Mouse (Mus musculus) retina, postnatal 1 day (tissue): ENCODE results near the gene Slc46a3.
A peak's percentile ranks its signal among the peaks of the same experiment; 100 is the strongest.

Source experiments
- DNase-seq: peaks from one replicate; pipeline ENCODE4 v3.0.0-alpha.2; 2012

Slc46a3 gene

DNA sequence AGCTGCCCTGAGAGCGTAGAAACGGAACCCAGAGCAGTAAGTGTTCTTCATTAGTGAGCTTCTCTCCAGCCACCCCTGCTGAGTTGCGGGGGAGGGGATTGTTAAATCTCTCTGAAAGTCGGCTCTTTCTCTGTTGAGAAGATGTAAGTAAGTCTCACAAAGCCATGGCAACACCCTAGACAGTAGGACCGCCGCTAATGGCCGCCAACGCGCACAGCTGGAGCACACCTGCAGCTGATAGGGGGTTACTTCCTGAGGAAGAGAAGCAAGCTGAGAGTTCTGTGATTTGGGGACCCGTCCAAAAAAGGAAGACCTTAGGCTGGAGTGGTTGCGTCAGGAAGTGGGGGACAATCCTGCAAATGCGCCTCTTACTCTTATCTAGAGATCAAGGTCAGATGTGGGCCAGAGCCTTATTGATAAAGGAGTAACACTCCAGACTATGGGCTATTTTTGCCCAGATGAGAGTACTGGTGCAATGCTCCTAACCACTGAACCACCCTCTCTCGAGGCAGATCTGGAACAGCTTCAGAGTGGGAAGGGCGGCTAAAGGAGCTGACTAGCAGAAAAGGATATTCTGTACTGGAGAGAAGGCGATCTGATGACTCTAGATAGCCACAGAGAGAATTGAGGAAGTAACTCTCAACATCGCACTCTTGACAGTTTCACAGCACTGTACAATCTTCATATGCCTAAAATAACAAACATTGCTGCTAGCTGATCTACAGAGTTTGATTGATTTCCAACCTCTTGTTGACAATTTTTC, 1.0 kb upstream of the Slc46a3 start:
- DNase-seq: peak; percentile 20

DNA sequence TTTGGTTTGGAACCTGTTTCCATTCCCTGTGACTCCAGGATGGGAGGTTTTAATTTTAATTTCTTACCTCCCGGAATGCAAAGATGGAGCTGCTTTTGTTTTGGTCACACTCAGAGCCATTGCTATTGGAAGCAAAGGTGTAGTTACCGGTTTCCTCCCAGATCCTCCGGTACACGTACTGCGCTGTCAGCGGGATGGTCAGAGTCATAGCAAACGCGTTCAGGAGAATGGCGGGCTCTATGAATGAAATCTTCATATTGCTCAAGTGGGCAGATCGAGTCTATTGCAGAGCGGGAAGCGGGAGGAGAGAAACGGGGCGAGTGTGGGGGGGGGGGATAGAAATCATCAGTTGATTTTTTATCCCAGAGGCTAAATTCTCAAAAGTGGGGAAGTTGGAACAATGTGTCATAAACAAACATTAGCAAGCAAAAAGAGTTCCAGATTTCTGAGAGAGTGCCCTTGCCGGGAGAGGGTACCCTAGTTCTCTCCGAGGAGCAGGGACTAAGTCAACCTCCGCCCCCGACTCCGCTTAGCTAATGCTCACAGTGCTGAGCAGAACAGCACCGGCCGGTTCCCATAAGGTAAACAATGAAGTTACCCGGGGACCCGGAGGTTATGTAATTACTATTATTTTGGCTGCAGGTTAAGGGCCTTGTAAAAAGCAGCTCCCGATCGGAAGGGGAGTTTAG, 705 bp downstream of the Slc46a3 start:
- DNase-seq: peak; percentile 27

- peak; percentile 7 for DNase-seq
Observed at GRCm38 (mm10) chr5:147893143-147893542, 1.5 kb downstream of the Slc46a3 start.

DNA sequence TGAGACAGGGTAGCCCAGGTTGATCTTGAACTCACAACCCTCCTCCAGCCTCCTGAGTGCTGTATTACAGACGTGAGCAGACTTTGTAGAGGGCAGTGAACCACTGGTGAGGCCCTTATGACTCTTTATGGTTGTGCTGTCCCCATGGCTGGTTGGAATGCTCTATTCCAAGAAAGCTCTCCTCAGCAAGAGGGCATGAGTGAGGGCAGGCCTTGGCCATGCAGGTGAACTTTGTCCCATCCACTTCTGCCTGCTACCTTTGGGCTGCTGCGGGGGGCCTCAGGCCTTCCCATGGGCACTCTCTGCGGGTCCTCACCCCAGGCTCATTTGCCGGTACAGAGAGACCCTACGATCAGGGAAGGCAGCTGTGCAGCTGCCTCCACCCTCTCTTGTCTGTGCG, 1.9 kb downstream of the Slc46a3 start:
- DNase-seq: peak; percentile 11

DNA sequence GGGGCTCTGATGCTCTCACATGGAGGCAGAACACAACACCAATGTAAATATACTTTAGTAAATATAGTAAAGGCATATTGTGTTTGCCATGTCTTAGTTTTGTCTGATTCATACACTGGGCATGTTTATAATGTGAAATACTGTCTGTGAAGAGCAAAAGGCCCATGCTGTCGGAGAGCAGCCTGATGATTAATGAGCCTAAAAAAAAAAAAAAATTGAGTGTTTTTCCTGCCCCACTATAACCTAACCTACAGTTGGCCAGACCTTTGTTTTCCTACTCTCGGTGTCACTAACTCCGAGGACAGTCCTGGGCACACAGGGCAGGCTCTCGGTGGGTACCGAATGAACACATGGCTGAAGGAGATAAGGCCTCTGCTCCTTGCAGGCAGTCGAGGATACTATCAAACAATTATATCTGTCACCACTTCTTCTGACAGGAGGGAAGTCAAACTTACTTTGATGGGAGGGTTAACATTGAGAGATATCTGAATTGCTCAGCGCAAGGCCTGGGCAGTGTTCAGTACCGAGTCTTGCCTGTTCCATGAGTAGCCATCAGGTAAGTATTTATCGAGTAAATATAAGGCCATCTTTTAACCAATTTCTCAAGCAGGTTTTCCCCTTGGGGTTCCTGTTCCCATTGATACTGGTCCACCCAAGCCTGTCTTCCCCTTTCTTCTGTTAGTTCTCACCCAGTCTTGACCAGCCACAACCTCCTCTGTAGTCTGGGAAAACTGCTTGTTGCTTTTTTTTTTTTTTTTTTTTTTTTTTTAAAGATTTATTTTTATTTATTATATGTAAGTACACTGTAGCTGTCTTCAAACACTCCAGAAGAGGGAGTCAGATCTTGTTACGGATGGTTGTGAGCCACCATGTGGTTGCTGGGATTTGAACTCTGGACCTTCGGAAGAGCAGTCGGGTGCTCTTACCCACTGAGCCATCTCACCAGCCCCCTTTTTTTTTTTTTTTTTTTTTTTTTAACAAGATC, 6.0 kb downstream of the Slc46a3 start:
- no peak for DNase-seq

- DNase-seq: no peak
Observed at GRCm38 (mm10) chr5:147883581-147883980, 11.0 kb downstream of the Slc46a3 start.

- DNase-seq: no peak
Observed at GRCm38 (mm10) chr5:147879971-147880682, 14.5 kb downstream of the Slc46a3 start.

DNA sequence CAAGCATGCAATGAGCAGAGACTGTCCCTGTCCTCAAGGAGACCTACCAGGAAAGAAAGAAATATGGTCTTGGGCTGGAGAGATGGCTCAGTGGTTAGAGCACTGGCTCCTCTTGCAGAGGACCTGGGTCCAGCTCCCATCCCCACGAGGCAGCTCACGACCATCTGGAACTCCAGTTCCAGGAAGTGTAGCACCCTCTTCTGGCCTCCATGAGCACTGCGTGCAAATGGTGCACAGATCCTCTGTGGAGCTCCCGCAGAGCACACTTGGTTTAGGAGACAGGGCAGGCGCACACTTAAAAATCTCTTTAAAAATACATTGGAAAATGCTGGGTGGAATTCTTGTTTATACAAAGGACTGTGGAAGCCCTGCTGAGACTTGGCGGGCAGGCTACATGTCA, 17.1 kb downstream of the Slc46a3 start:
- peak; percentile 12 for DNase-seq

- no peak for DNase-seq
Observed at GRCm38 (mm10) chr5:147875210-147875609, 19.4 kb downstream of the Slc46a3 start.

GRCm38 (mm10) chr5:147874491-147875065, 20.0 kb downstream of the Slc46a3 start:
- no peak for DNase-seq

GRCm38 (mm10) chr5:147871091-147871820, 23.4 kb downstream of the Slc46a3 start:
- DNase-seq: no peak

GRCm38 (mm10) chr5:147870296-147870695, 24.3 kb downstream of the Slc46a3 start:
- no peak for DNase-seq

DNA sequence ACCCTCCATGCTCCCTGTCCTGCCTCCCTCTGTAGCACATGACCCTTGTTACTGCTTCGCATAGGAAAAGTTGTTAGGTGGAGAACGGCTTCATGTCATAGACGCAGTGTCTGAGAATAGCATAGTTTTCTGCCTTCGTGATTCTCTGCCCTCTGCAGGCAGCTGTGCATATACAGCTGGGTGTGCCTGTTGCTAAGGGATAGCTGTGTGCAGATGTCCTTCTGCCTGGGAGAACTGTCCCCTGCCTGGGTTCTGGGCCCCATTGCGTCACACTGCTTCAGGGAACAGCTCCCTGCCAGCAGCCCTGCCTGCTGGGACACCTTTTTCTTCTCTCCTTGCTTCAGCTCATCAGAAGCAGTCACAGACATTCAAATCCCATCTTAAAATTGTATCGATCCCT, 25.0 kb downstream of the Slc46a3 start:
- no peak for DNase-seq

GRCm38 (mm10) chr5:147868674-147869073, 25.9 kb downstream of the Slc46a3 start:
- DNase-seq: no peak

- peak; percentile 95 for DNase-seq
Observed at GRCm38 (mm10) chr5:147860449-147861261, 34.0 kb downstream of the Slc46a3 start, which contains the start of gene Pomp. TSS of gene Pomp (plus strand) at chr5:147860461.

- DNase-seq: no peak
Observed at GRCm38 (mm10) chr5:147860076-147860448, 34.6 kb downstream of the Slc46a3 start.

- DNase-seq: no peak
Observed at GRCm38 (mm10) chr5:147850194-147850593, 44.4 kb downstream of the Slc46a3 start.

DNA sequence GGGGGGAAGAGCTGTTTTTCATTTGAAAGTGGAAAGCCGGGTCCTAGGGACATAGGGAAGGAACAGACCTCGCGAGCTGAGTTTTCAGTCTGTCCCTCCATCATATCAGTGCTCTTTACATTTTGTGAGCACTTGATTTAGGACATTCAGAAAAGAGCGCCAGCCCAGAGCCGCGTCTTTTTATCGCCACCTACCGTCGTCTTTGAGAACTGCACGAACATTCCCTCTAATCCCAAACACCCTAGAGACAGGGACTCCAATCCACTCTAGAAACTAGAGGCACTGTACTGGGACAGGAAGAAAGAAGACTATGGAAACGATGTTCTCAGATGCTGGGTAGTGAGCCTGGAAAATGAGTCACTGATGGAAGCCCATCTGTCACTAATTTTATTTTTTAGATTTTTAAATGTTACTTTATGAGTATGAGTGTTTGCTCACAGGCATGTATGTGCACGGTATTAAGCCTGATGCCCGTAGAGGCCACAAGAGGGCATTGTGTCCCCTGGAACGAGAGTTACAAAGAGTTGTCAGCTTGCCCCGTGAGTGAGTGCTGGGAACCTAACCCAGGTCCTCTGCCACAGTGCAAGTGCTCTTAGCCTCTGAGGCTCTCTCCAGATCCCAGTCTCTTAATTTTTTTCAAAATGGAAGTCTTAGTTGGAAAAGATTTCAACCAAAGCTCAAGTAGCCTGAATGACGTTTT, 46.3 kb downstream of the Slc46a3 start:
- DNase-seq: peak; percentile 83

- peak; percentile 18 for DNase-seq
Observed at GRCm38 (mm10) chr5:147847361-147847760, 47.3 kb downstream of the Slc46a3 start.

GRCm38 (mm10) chr5:147845319-147845718, 49.3 kb downstream of the Slc46a3 start:
- no peak for DNase-seq
